Mouse (Mus musculus) myocyte (in vitro differentiated cells): ENCODE results near the gene Macrod2.

ENCODE experiments used
- CEBPB ChIP-seq: IDR thresholded peaks from 2 replicates; pipeline ENCODE4 v1.6.1; 2011; ENCODE audit warnings: mild to moderate bottlenecking, moderate library complexity; ENCODE audit not compliant: poor library complexity, insufficient read depth, severe bottlenecking
- MAX ChIP-seq: IDR thresholded peaks from one replicate; pipeline ENCODE4 v1.6.1; 2011; ENCODE audit warnings: low read depth, mild to moderate bottlenecking, control low read depth
- MYOD1 ChIP-seq, 3 experiments: IDR thresholded peaks; one replicate each; pipeline ENCODE4 v1.6.1; 2011; ENCODE audit warnings: control low read depth in 2 of 3, low read depth in 2 of 3, mild to moderate bottlenecking in 2 of 3, moderate library complexity in 1 of 3; ENCODE audit not compliant: insufficient read length in 2 of 3, control insufficient read depth in 1 of 3
- MYOG ChIP-seq, 3 experiments: IDR thresholded peaks; one replicate each; pipeline ENCODE4 v1.6.1; 2011; ENCODE audit warnings: control low read depth in 2 of 3, low read depth in 2 of 3, mild to moderate bottlenecking in 2 of 3; ENCODE audit not compliant: insufficient read length in 2 of 3, control insufficient read depth in 1 of 3, insufficient read depth in 1 of 3
- POLR2A ChIP-seq: IDR thresholded peaks from one replicate; pipeline ENCODE4 v1.6.1; 2011; ENCODE audit warnings: low read depth, mild to moderate bottlenecking, control low read depth, moderate library complexity; ENCODE audit not compliant: insufficient read length
- TCF12 ChIP-seq: IDR thresholded peaks from one replicate; pipeline ENCODE4 v1.6.1; 2011; ENCODE audit warnings: mild to moderate bottlenecking, control low read depth; ENCODE audit not compliant: poor library complexity, insufficient read depth, severe bottlenecking
- TCF3 ChIP-seq: IDR thresholded peaks from one replicate; pipeline ENCODE4 v1.6.1; 2011; ENCODE audit warnings: low read depth, control low read depth; ENCODE audit not compliant: insufficient read length
- USF1 ChIP-seq: IDR thresholded peaks from one replicate; pipeline ENCODE4 v1.6.1; 2011; ENCODE audit warnings: low read depth, mild to moderate bottlenecking, control low read depth, moderate library complexity

DNA sequence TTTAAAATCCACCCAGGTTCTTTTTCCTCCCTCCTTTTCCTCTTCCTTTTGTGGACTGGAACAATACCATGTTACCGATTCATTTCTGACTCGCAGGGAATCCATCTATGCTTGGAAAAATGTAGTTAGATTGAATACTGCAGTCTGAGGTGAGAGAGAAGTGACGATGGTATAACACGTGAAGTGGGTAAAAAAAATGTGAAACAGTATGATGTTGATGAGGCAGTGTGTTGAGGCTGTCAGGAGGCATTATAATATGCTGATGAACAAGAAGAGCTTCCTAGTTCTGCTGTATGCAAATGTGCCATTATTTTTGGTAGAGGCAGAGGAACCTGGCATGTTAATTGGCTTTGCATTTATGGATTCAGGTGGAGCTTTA lies 662.3 kb downstream of the Macrod2 start:
- TF ChIP-seq POLR2A, result no peak
- TF ChIP-seq MAX, result no peak
- TF ChIP-seq USF1, result no peak
- no peak for TF ChIP-seq MYOG (IDR thresholded peaks at IDR 0.05; ENCODE audit: control insufficient read depth in 1 of 3, insufficient read depth in 1 of 3, insufficient read length in 2 of 3, low read depth in 2 of 3)
- TF ChIP-seq CEBPB, result no peak
- no peak for TF ChIP-seq TCF12
- no peak for TF ChIP-seq TCF3
- TF ChIP-seq MYOD1 (IDR thresholded peaks at IDR 0.05; ENCODE audit: control insufficient read depth in 1 of 3, insufficient read length in 2 of 3, low read depth in 2 of 3), result no peak
